In the genomic region with DNA sequence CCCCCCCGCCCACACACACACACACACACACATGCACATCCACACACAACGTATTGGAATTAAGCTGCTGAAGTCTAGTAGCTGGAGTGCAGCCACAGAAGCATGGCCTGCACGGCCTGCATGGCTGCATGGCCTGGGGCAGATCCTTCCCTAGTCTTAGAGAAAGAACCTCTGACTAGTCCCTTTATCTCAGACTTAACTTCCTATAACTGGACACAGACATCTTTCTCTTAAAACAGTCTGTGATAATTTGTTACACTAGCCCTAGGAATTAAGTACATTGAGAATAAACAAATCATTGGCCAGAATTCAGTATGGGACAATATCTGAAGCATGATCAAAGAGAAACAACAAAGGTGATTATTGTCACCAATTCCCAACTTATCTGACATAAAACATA, we compare ENCODE assay signal across 9 mouse cellular contexts. TPM values are rescaled to one million over a fixed set of nuclear protein-coding genes. Genes with fewer than 3 reads are reported as not detected.
DNase-seq lines count a peak whose midpoint lies in the region; ATAC-seq and TF ChIP-seq lines count a peak whose summit lies in the region.
"Had no signal": no experiment of that assay in that cellular context is flagged by ENCODE, and none has a peak within 500 bp of the region (broad histone marks: within the 10 kb centered on the region; RNA-seq: fewer than 3 reads in every experiment).

No protein-coding gene starts in this region.

- H3K79me2 ChIP-seq in CH12.LX (replicated peaks; ENCODE audit: control insufficient read depth, extremely low read depth, insufficient read depth, poor library complexity, severe bottlenecking), result peaks cover 28% of the 10 kb centered on the region

- no peak for TF ChIP-seq EP300 in CH12.LX (IDR thresholded peaks at IDR 0.05; ENCODE audit: low read length)

- no peaks in the 10 kb centered on the region for H3K27me3 ChIP-seq in heart, embryonic 10.5 days (ENCODE audit: insufficient read depth, poor library complexity, severe bottlenecking)
- no peaks in the 10 kb centered on the region for H3K27me3 ChIP-seq in kidney, embryonic 16.5 days (ENCODE audit: insufficient read depth, low read length)
- no peaks in the 10 kb centered on the region for H3K27me3 ChIP-seq in CH12.LX (replicated peaks)
- no peaks in the 10 kb centered on the region for H3K27me3 ChIP-seq in intestine, postnatal 0 days (replicated peaks; ENCODE audit: control insufficient read depth, insufficient read depth, low read length)
- H3K27me3 ChIP-seq: midbrain, embryonic 12.5 days had no signal

- no peaks in the 10 kb centered on the region for H3K36me3 ChIP-seq in heart, embryonic 10.5 days
- no peaks in the 10 kb centered on the region for H3K36me3 ChIP-seq in kidney, embryonic 16.5 days (ENCODE audit: insufficient read depth, low read length)
- H3K36me3 ChIP-seq in CH12.LX (replicated peaks in 1 of 2; ENCODE audit: control insufficient read depth in 1 of 2, insufficient read depth in 1 of 2, low read length in 1 of 2), result peaks cover 0 to 2% of the 10 kb centered on the region in 2 experiments
- no peaks in the 10 kb centered on the region for H3K36me3 ChIP-seq in intestine, postnatal 0 days (ENCODE audit: control insufficient read depth, insufficient read depth)
- H3K36me3 ChIP-seq: midbrain, embryonic 12.5 days had no signal

- no peak for TF ChIP-seq CTCF in CH12.LX (conservative IDR thresholded peaks at IDR 0.05 in 1 of 2, IDR thresholded peaks at IDR 0.05 in 1 of 2; ENCODE audit: low read depth in 2 of 2, low read length in 2 of 2)
- TF ChIP-seq CTCF in intestine, postnatal 0 days (IDR thresholded peaks at IDR 0.05; ENCODE audit: low read depth), result no peak

- dilution Hi-C loops in CH12.LX (cut with MboI; ENCODE audit: extremely low pct_ligation_motif_present, extremely low pct_unique_long_range_greater_than_20kb, low sequenced_read_pairs), result no loop called here

- no peak overlapping the region for H3K9ac ChIP-seq in kidney, embryonic 16.5 days (replicated peaks; ENCODE audit: low read length)
- H3K9ac ChIP-seq in CH12.LX (ENCODE audit: insufficient read depth, low read depth), result peak overlapping the region; percentile 88; the same call in 1 of the 2 replicates
- H3K9ac ChIP-seq in intestine, postnatal 0 days (ENCODE audit: low read depth, low read length), result 0 out of 2 replicates have a peak overlapping the region, but pooled peaks have one; percentile 19
- H3K9ac ChIP-seq: midbrain, embryonic 12.5 days had no signal

- H3K9me3 ChIP-seq in heart, embryonic 10.5 days, result no peaks in the 10 kb centered on the region
- H3K9me3 ChIP-seq in kidney, embryonic 16.5 days (ENCODE audit: low read length), result no peaks in the 10 kb centered on the region
- H3K9me3 ChIP-seq in CH12.LX (replicated peaks; ENCODE audit: low read length), result no peaks in the 10 kb centered on the region
- H3K9me3 ChIP-seq in intestine, postnatal 0 days (ENCODE audit: control insufficient read depth), result no peaks in the 10 kb centered on the region
- H3K9me3 ChIP-seq: midbrain, embryonic 12.5 days had no signal

- H3K4me2 ChIP-seq in kidney, embryonic 16.5 days (replicated peaks; ENCODE audit: low read depth, low read length), result peak overlapping the region; percentile 39
- H3K4me2 ChIP-seq in CH12.LX (ENCODE audit: insufficient read depth, low read depth, poor library complexity, severe bottlenecking), result no peak overlapping the region
- peak overlapping the region; percentile 74 for H3K4me2 ChIP-seq in intestine, postnatal 0 days (replicated peaks; ENCODE audit: low read depth)

- H3K4me3 ChIP-seq in heart, embryonic 10.5 days, result peak overlapping the region; percentile 98; the same call in 1 of the 2 replicates
- H3K4me3 ChIP-seq in kidney, embryonic 16.5 days (ENCODE audit: low read length), result no peak overlapping the region
- H3K4me3 ChIP-seq in CH12.LX (replicated peaks in 1 of 3; ENCODE audit: low read depth in 2 of 3, low read length in 2 of 3, poor library complexity in 1 of 3), result peak overlapping the region in 2 of 3 experiments; percentile 60 to 84
- H3K4me3 ChIP-seq in intestine, postnatal 0 days (ENCODE audit: low read depth, low read length), result peak overlapping the region; percentile 95
- H3K4me3 ChIP-seq: midbrain, embryonic 12.5 days had no signal

- DNase-seq in heart, embryonic 10.5 days (ENCODE audit: low spot score), result no peak
- DNase-seq in heart, adult 8-10 months (ENCODE audit: low spot score), result no peak
- DNase-seq in kidney, postnatal 14 days, result no peak
- DNase-seq in CH12.LX (ENCODE audit: extremely low read depth) (no peak), adipocyte (ENCODE audit: low spot score) (no peak)
- no peak for DNase-seq in adrenal gland, postnatal 36 days

- 58% methylated on average over 3 of the region's 3 CpGs for WGBS in heart, embryonic 10.5 days
- WGBS in kidney, embryonic 16.5 days, result 60% methylated on average over 3 of the region's 3 CpGs
- 33% methylated on average over 3 of the region's 3 CpGs for WGBS in intestine, postnatal 0 days

- no peak for ATAC-seq in kidney, embryonic 16.5 days (ENCODE audit: low FRiP score, low TSS enrichment)
- no peak for ATAC-seq in intestine, postnatal 0 days

- TF ChIP-seq RAD21 in CH12.LX (IDR thresholded peaks at IDR 0.05; ENCODE audit: low read depth, low read length), result no peak

- H3K27ac ChIP-seq in heart, embryonic 10.5 days, result no peak overlapping the region; the same call in 1 of the 2 replicates
- H3K27ac ChIP-seq in kidney, embryonic 16.5 days (ENCODE audit: low read length), result peak overlapping the region; percentile 61
- no peak overlapping the region for H3K27ac ChIP-seq in CH12.LX (ENCODE audit: insufficient read depth, low read depth)
- H3K27ac ChIP-seq in intestine, postnatal 0 days (ENCODE audit: low read depth, low read length), result peak overlapping the region; percentile 96; the same call in 1 of the 2 replicates
- H3K27ac ChIP-seq: midbrain, embryonic 12.5 days had no signal

- no peak for TF ChIP-seq POLR2A in CH12.LX (IDR thresholded peaks at IDR 0.05; ENCODE audit: low read depth, low read length)

- peaks cover 60% of the 10 kb centered on the region for H3K4me1 ChIP-seq in heart, embryonic 10.5 days
- H3K4me1 ChIP-seq in kidney, embryonic 16.5 days (ENCODE audit: insufficient read depth, low read length), result peaks cover 31% of the 10 kb centered on the region
- peaks cover 3 to 44% of the 10 kb centered on the region in 2 experiments; a peak in 3 of 4 replicates for H3K4me1 ChIP-seq in CH12.LX (ENCODE audit: control insufficient read depth in 1 of 2, insufficient read depth in 2 of 2)
- peaks cover 12% of the 10 kb centered on the region; the same call in 1 of the 2 replicates for H3K4me1 ChIP-seq in intestine, postnatal 0 days (replicated peaks; ENCODE audit: control insufficient read depth, insufficient read depth, low read length)

- in situ Hi-C loops in CH12.LX (cut with MboI; ENCODE audit: low pct_ligation_motif_present, low pct_unique_long_range_greater_than_20kb, low sequenced_read_pairs), result loop anchor here (5.0 to 10.0 kb wide), 2 partner anchors 90 to 258 kb away; no protein-coding TSS in a partner anchor

TF ChIP-seq in CH12.LX, 34 proteins besides CTCF, POLR2A, EP300 and RAD21:
- TF ChIP-seq IRF4 (IDR thresholded peaks at IDR 0.05; ENCODE audit: low read depth, low read length) (no peak), CHD2 (IDR thresholded peaks at IDR 0.05; ENCODE audit: low read length) (no peak), ELF1 (IDR thresholded peaks at IDR 0.05; ENCODE audit: low read depth, low read length) (no peak), JUND (conservative IDR thresholded peaks at IDR 0.05; ENCODE audit: low read depth, low read length) (no peak), RCOR1 (conservative IDR thresholded peaks at IDR 0.05; ENCODE audit: low read depth, low read length) (no peak), USF2 (conservative IDR thresholded peaks at IDR 0.05; ENCODE audit: low read depth, low read length) (no peak), ZNF384 (IDR thresholded peaks at IDR 0.05; ENCODE audit: low read depth, low read length) (no peak), PAX5 (IDR thresholded peaks at IDR 0.05; ENCODE audit: low read length) (no peak), MAZ (IDR thresholded peaks at IDR 0.05; ENCODE audit: low read depth, low read length) (no peak), TBP (conservative IDR thresholded peaks at IDR 0.05; ENCODE audit: low read depth, low read length) (no peak)

RNA-seq across cellular contexts. Expression of a gene that starts 2.0 kb away (rescaled TPM):
- polyA plus RNA-seq in heart, embryonic 10.5 days (2016; fragmentation: Nextera tagmentation; extraction: Ambion mirVana), result 275 and 305 TPM in 2 replicates
- 100 to 1,000 TPM; 828 to 896 (median 874) TPM for total RNA-seq in heart, adult 8-10 months (2022)
- 534 and 540 TPM in 2 replicates for polyA plus RNA-seq in kidney, embryonic 16.5 days (2015; fragmentation: Nextera tagmentation; extraction: Ambion mirVana)
- 77.6 and 88.1 TPM in 2 replicates for total RNA-seq in CH12.LX (2012; rRNA removed)
- total RNA-seq in CH12.LX (2014; rRNA removed), result 197 and 234 TPM in 2 replicates
- polyA plus RNA-seq in CH12.LX (2012; ENCODE audit: insufficient read length, low read depth), result 212 and 216 TPM in 2 replicates
- 101 and 107 TPM in 2 replicates for polyA plus RNA-seq in intestine, postnatal 0 days (2015; fragmentation: Nextera tagmentation; extraction: Ambion mirVana)
- 100 to 1,000 TPM; 137 to 199 TPM for total RNA-seq in adrenal gland, postnatal 36 days (2021)

Comparison
In these comparisons a context has a peak if more than half of its experiments do, and no peak if none do; other contexts are left out.
1. H3K27ac ChIP-seq: peak in kidney, embryonic 16.5 days (single experiment) and intestine, postnatal 0 days (single experiment); none in heart, embryonic 10.5 days (single experiment) and CH12.LX (single experiment).